Mouse (Mus musculus) heart, adult 8-10 months (tissue): ENCODE measurements at regions not wholly inside any gene's neighbourhood (a gene's known extent, or its start where the extent isn't known, plus 50 kb on each side); places are given as distances from the start of the nearest gene placed in this dataset.

Experiments used
- DNase-seq: peaks from one replicate; pipeline ENCODE4 v3.0.0; 2022; ENCODE audit warnings: low spot score

DNA sequence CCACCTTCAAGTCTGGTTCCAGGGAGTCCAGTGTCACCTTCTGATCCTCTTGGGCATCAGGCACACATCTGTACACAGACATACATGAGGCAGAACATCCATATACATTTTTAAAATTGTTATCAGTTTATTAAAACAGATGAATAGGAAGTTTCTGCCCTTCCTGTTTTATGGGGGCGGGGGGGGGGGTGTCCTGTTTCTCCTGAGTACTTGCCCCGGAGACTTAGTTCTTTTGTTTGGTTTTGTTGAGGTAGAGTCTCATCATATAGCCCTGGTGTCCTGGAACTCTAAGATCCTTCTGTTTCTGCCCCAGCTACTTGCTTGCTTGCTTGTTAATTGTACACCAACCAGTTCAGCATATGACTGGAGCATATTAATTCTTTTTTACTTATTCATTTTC is 85.0 kb upstream of the Xpo1 start:
- DNase-seq = no peak

- DNase-seq = no peak
These were observed 84.1 kb upstream of the Xpo1 start for GRCm38 (mm10) chr11:23171760-23172159.

- DNase-seq = no peak
These were observed 74.2 kb upstream of the Xpo1 start for GRCm38 (mm10) chr11:23181647-23182046.

DNA sequence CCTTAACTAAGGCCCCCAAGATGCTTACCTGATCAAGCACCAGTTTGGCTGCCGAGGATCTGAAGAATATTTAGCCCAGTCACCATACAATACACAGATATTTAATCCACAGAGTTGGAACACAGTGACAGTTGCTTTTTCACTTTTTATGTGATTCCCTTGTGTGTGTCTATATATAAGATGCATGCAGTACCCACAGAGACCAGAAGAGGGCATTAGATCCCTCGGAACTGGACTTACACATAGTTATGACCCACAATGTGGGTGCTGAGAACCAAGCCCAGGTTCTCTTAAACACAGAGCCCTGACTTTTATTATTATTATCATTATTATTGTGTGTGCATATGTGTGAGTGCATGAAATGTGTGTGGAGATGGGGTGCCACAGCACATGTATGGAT is 70.6 kb upstream of the Xpo1 start:
- DNase-seq = no peak

GRCm38 (mm10) chr11:23201701-23202449 is 54.0 kb upstream of the Xpo1 start:
- DNase-seq = no peak

GRCm38 (mm10) chr11:23203566-23203965 is 52.3 kb upstream of the Xpo1 start:
- DNase-seq = no peak

GRCm38 (mm10) chr11:23204041-23204440 is 51.8 kb upstream of the Xpo1 start:
- no peak for DNase-seq
